Mouse (Mus musculus): ENCODE results near the gene Rflnb.
"Not testable (repeated sequence)": the region's sequence is repeated elsewhere in the genome, so short reads cannot be mapped to it uniquely, and the experiment has no call there.

Gene Rflnb

GRCm38 (mm10) chr11:76037581-76038294, 10.2 kb upstream of the Rflnb start:
- DNase-seq (ENCODE audit: low spot score in 2 of 2) = peak in 1 of 2 experiments; percentile 25

DNA sequence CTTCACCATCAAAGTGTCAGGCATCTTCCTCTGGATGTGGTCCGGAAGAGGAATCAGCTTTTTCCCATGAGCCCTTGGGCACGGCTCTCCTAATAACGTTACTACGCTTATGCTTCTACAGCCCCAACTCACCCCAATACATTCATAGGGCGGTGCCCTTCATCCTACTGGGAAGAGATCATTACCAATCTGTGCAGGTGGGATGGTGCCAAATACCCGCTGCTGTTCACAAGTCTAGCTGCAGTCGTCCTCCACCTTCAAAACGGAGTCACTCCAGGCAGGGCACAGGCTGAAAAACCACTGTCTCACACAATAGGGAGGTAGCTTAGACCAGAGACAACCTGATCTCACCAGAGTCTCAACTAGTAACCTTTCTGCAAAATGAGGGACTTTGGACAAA, 7.6 kb upstream of the Rflnb start:
- no peak for DNase-seq (ENCODE audit: low spot score in 2 of 2)

GRCm38 (mm10) chr11:76033836-76034235, 6.3 kb upstream of the Rflnb start:
- DNase-seq (ENCODE audit: low spot score in 2 of 2) = no peak

DNA sequence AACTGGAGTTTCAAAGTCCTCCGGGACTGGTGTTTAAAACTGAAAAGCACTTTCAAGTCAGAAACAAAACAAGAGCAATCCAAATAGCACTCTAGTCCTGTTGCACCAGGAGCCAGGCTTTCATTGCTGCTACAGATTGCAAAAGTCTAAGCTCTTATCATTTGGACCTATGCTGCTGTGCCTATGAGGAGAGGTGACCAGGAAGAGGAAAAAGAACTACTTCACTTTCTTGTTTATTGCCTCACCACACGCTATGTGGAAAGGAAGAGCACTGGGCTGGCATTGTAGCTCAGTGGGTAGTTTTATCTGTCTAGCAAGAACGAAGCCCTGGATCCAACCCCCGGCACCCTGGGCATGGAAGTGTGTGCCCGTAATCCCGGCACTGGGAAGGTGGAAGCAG, 5.8 kb upstream of the Rflnb start:
- no peak for DNase-seq (ENCODE audit: low spot score in 2 of 2)

- DNase-seq (ENCODE audit: low spot score in 2 of 2) = no peak
Measured at GRCm38 (mm10) chr11:76028072-76028465, 487 bp upstream of the Rflnb start.

DNA sequence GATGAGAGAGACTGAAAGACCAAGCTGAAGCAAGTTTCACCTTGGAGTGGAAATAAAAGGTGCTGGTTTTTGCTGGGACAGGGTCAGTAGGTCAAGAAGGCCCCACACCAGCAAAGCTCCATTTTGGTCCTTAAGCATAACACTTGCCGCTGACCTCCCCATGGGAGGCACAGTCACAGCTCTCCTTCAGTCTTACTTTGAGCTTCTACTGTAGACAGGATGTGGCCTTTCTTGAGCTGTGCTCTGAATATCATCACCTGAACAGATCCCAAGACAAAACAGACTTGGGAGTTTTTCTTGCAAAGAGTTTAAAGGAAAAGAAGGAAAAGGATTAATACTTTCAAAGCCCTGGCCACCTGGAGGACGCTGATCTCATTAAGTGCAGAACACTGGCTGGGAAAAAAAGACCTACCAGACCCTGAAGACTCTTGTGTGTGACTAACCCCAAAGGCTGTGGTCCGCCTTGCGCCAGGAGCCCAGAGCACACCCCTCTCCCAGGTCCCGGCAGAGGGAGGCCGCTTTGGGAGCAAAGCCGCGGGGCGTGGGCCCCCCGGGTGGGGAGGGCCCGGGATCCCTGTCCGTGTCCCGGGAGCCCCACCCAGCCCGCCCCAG, 949 bp downstream of the Rflnb start:
- no peak for DNase-seq (ENCODE audit: low spot score in 2 of 2)

DNA sequence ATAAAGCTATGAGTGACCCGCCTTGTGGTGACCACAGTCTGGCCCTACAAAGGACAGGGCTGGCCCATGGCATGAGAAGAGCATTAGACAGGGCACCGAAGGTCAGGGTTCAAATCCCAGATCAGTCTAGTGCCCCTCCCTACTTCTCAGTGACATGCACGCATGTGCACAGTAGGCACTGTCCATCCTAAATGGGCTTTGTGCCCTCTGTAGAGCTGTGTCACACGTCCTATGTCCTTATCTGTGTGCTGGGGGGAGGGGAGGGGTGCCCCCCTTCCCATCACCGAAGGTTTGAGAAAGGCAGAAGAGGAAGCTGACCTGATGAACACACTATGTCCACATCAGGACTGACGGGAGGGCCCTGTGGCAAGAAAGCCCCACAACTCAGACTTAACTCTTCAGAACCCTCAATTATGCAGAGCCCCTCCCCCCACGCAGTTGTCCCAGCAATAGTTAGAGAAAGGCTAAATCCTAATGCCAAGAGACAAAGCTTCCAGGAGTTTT, 2.5 kb downstream of the Rflnb start:
- no peak for DNase-seq (ENCODE audit: low spot score in 2 of 2)

- DNase-seq (ENCODE audit: low spot score in 2 of 2) = no peak
Measured at GRCm38 (mm10) chr11:76020916-76021315, 6.7 kb downstream of the Rflnb start.

DNA sequence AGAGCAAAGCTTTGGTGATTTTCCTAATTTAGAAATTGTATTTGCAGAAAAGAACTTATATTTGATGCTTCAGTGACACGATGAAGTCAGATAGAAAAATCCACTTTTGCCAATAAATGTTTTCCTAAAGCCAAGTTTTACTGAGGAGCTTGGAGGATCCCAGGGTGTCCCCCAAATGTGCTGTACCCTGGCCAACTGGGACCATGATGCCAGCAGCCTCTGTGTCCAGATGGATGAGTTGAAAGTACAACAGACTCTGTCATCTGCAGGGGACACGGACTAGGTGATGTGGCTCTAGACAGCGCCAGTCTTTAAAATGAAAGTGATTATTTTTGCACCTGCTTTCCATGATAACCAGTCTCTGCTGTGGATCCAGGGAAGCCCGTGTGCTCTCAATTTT, 7.7 kb downstream of the Rflnb start:
- no peak for DNase-seq (ENCODE audit: low spot score in 2 of 2)

GRCm38 (mm10) chr11:76015814-76016213, 11.8 kb downstream of the Rflnb start:
- no peak for DNase-seq (ENCODE audit: low spot score in 2 of 2)

DNA sequence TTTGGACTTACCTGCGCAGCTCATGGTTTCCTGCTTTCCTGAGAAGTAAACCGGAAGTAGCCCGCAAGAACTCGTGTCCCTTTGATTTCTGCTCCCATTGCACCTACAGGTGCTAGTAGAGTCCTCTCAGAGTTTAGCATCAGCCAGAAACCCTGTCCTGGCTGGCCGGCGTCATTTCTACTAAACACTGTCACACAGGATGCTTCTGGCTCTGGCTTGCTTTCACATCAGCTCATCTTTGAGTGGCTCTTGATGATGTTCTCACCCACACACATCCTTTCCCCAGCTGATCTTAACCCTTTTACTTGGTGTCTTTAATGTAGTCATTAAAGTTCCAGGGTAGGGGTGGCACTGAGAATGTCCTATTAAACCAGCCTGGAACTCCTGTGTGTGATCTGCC, 12.3 kb downstream of the Rflnb start:
- no peak for DNase-seq (ENCODE audit: low spot score in 2 of 2)

GRCm38 (mm10) chr11:76010838-76011624, 16.6 kb downstream of the Rflnb start:
- no peak for DNase-seq (ENCODE audit: low spot score in 2 of 2)

DNA sequence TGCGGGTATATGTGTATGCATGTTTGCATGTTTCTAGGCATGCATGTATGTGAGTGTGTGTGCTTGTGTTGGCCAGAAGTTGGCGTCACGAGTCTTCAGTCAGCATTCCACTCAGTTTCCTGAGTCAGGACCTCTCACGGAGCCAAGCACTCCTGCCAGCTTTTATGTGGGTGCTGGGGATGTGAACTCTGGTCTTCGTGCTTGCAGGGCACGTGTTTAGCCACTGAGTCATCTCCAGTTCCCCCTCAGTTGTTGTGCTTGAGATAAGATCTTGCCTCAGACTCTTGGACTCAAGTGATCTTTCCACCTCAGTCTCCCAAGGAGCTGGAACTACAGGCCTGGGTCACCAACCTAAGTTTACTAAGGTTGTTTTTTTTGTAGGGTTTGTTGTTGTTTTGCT, 18.5 kb downstream of the Rflnb start:
- no peak for DNase-seq (ENCODE audit: low spot score in 2 of 2)

DNA sequence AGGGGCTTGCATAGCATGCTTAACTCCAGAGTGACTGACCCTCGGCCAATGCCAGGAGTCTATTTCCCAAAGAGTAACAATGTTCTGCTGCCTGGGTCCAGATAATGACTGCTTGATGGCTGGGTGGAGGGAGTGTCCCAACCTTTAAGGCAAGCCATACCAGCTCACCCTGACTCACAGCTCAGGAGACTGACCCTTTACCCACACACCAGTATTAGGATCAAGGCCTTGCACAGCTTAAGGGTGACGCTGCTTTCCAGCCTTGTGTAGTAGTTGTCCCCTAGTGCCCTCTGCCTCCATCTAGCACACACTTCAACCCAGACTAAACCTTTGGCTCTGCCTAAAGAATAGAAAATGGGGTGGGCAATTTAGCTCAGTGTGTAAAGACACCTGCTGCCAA, 19.4 kb downstream of the Rflnb start:
- no peak for DNase-seq (ENCODE audit: low spot score in 2 of 2)

DNA sequence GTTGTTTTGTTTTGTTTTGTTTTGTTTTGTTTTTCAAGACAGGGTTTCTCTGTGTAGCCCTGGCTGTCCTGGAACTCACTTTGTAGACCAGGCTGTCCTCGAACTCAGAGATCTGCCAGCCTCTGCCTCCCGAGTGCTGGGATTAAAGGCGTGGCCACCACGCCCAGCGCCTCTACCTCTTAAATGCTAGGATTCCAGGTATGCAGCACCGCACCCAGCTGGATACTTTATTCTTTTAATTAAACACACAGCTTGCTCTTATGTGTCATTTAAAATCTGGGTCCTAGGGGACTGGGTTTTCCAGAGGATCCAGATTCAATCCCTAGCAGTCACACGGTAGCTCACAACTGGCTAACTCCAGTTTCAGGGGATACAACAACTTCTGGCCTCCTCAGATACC, 23.3 kb downstream of the Rflnb start:
- not testable (repeated sequence) for DNase-seq (ENCODE audit: low spot score in 2 of 2)

- no peak for DNase-seq (ENCODE audit: low spot score in 2 of 2)
Measured at GRCm38 (mm10) chr11:76001237-76001878, 26.2 kb downstream of the Rflnb start.

GRCm38 (mm10) chr11:76000701-76001100, 26.9 kb downstream of the Rflnb start:
- DNase-seq (ENCODE audit: low spot score in 2 of 2) = no peak

DNA sequence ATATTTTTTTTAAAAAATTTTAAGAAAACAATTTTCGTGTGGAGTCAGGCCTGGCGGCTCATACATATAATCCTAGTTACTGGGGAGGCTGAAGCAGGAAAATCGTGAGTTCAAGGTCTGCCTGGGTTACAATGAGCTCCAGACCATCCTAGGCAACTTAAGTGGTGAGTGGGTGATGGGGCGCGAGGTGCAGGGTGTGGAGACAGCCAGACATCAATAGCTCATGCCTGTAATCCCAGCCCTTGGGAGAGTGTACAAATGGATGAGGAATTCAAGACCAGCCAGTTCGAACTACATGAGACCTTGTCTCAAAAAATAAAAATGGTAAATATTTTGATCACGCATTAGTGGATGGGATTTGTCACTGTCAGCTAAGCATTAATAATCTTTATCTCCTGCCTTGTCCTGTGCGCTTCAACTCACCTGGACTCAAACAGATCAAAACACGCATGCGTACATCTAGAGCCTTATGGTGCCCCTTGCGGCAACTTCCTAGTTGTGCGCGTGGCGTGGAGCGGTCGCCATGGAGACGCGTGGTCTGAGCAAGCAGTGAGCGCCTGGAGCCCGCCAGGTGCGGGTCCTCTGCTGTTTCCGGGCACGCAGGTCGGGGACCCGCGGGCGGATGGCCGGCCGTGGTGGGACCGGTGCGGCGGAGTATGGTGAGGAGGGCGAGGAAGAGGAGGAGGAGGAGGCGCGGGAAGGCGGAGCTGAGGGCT, 28.0 kb downstream of the Rflnb start, which contains the start of gene 1700016K19Rik:
Gene 1700016K19Rik, plus strand, starts transcription at position 473 of the 716 bp plus-strand sequence.
- peak; percentile 76 to 86 for DNase-seq (ENCODE audit: low spot score in 2 of 2)

- no peak for DNase-seq (ENCODE audit: low spot score in 2 of 2)
Measured at GRCm38 (mm10) chr11:75994357-75994756, 33.2 kb downstream of the Rflnb start.

- DNase-seq (ENCODE audit: low spot score in 2 of 2) = peak in 1 of 2 experiments; percentile 34
Measured at GRCm38 (mm10) chr11:75992481-75992880, 35.1 kb downstream of the Rflnb start.

- no peak for DNase-seq (ENCODE audit: low spot score in 2 of 2)
Measured at GRCm38 (mm10) chr11:75991911-75992310, 35.7 kb downstream of the Rflnb start.
